Mouse (Mus musculus): Measurements from ENCODE around the gene 1700037H04Rik. TPM values are rescaled to one million over a fixed set of nuclear protein-coding genes. Genes with fewer than 3 reads are reported as not detected.

The 1700037H04Rik gene
- polyA plus RNA-seq (2015; fragmentation: Nextera tagmentation; extraction: Ambion mirVana): 20.5 and 21.1 TPM in 2 replicates

DNA sequence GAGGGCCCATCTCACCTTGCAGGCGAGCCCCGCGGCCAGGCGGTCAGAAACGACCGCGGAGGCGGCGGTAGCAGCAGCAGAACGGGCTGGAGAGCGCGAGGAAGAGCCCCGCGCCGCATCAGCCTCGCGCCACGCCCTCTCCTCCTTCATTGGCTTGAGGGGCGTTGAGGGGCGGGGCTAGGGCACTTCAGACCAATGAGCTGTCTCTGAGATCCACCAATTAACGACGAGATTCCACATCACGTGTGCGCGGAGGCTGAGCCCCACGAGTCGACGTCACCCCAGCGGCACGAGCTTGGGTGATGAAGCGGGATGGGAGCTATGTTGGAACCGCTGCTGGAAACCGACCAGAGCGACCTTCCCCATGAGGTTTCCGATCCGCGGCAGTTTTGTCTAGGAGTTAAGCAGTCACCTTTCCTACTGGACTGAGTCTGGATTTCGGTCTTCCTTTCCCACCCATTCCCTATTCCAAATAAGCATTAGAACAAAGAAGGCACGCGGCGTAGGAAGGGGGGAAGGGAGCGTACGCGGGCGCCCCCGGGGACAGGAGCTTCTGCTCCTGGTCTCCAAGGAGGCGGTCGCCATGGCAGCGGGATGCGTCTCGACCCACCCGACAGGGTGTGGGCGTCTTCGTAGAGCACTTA, at the start of gene 1700037H04Rik:
Gene 1700037H04Rik, minus strand, starts transcription at position 144 of the 644 bp plus-strand sequence.

DNA sequence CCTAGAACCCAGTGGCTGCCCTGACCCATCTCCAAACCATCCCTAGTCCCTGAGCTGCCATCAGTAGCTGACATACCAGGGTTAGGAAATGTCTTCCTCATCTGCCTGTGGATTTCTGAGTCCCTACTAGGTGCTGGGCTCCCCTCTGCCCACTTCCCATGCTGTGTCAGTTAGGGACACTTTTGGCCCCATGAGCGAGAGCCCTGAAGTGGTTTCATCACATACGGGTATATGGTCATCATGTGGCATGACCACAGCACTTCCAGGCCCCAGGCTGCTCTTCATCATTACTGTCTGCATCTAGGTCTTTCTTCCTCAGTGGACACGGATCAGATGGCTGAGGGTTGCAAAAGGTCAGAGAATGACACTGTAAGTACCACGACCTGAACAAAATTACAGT, 46.9 kb upstream of the 1700037H04Rik start, which contains the start of gene Ap5s1:
Gene Ap5s1, plus strand, starts transcription at position 301 of the 400 bp plus-strand sequence.

DNA sequence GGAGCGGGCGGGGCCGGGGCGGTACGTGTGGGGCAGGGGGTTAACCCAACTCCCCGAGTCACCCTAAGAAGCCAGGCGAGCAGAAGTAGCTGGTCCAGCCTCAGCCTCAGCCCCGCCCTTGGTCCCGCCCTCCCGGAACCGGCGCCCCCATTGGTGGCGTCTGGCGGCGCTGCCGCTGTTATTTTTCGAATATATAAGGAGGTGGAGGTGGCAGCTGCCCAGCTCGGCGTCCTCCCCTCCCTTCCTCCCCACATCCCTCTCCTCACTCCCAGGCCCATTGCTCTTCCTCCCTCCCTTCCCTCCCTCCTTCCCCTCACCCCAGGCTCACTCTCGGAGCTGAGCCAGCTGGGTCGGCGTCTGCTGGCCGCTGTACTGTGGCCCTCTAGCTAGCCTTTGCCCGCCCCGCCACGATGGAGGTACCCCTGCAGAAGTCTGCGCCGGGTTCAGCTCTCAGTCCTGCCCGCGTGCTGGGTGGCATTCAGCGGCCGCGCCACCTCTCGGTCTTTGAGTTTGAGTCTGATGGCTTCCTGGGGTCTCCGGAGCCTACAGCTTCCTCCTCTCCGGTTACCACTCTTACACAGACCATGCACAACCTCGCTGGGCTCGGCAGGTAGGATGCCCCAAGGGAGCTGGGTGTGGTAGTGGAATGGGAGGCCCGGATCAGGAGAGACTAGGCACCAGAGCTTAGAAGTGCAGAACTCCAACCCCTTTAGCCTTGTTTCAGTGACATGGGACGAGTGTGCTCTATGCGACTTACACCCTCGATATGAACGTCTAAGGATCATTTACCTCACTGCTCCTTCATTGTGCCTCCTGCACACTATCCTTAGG, 27.1 kb upstream of the 1700037H04Rik start, which contains the start of the genes Cdc25b and Spef1:
Gene Cdc25b, plus strand, starts transcription at position 179 of the 831 bp plus-strand sequence.
Gene Spef1, minus strand, starts transcription at position 512 of the 831 bp plus-strand sequence.

DNA sequence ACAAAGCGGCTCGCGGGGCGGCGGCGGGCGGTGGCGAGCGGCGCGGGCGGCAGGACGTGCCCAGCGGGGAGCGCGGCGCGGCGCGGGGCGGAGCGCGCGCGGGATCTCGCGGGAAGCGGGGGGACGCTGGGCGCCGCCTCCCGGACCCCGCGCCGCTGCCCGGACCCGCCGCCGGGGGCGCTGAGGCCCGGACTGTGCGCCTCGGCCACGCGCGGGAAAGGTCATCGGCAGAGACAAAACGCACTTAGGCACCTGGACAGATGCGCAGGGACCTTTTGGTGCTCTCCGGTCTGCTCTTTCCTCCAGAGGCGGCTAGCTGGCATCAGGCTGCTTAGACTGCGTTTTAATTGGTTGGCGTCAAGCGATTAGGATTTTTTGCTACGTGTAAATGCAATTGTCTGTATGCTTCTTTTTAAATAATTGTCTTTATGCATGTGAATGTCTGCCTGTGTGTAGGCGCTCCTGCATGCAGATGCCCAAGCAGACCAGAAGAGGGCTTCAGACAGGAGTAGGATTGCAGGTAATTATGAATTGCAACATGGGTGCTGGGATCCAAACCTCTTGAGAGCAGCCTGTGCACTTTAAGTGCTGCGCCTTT, 20.2 kb upstream of the 1700037H04Rik start, which contains the start of gene Cenpb:
Gene Cenpb, minus strand, starts transcription at position 78 of the 598 bp plus-strand sequence.

GRCm38 (mm10) chr2:131132930-131133547, 26.8 kb downstream of the 1700037H04Rik start, which contains the start of gene Gm11037:
Gm11037 (plus strand) TSS chr2:131133497.

DNA sequence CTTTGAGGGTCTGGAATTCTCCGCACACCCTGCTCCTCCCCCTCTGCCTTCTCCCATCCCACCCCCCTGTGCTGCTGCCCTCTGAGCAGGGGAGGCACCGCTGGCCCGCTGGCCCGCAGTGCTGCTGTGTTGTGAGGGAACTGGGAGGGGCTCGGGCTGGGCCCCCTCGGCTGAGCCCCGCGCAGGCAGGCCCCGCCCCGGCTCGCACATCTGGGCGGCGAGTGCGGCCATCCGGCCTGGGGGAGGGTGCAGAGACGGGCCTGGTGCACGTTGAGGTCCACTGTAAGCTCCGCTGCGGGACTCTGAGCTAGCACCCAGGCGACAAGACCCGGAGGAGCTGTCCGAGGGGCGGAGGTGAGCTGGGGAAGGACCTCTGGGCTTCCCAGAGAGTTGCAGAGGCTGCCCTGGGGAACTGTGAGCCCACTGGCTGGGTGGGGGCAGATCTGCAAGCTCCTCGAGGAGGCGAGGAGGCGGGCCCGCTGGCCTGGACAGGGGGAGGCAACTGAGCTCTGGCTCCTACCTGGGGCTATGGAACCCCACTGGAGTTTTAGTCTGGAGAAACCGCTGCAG, 32.6 kb downstream of the 1700037H04Rik start, which contains the start of gene Hspa12b:
Gene Hspa12b, plus strand, starts transcription at position 120 of the 570 bp plus-strand sequence.

Other genes starting within 250 kb of the 1700037H04Rik start
- gene Gfra4, start 117.0 kb downstream of the 1700037H04Rik start, polyA plus RNA-seq (2015; fragmentation: Nextera tagmentation; extraction: Ambion mirVana): 5.9 and 6.8 TPM in 2 replicates
- 27.3 and 30.0 TPM in 2 replicates for gene Adam33, start 96.3 kb downstream of the 1700037H04Rik start, polyA plus RNA-seq (2015; fragmentation: Nextera tagmentation; extraction: Ambion mirVana)
- 1.5 and 2.1 TPM in 2 replicates for gene Siglec1, start 73.3 kb downstream of the 1700037H04Rik start, polyA plus RNA-seq (2015; fragmentation: Nextera tagmentation; extraction: Ambion mirVana)
- gene Hspa12b, start 32.8 kb downstream of the 1700037H04Rik start, polyA plus RNA-seq (2015; fragmentation: Nextera tagmentation; extraction: Ambion mirVana): 6.5 and 7.7 TPM in 2 replicates
- not detected in 2 replicates for gene Gm11037, start 26.6 kb downstream of the 1700037H04Rik start, polyA plus RNA-seq (2015; fragmentation: Nextera tagmentation; extraction: Ambion mirVana)
- gene Cenpb, start 20.0 kb upstream of the 1700037H04Rik start, polyA plus RNA-seq (2015; fragmentation: Nextera tagmentation; extraction: Ambion mirVana): 9.9 and 10.1 TPM in 2 replicates
- 14.7 and 16.5 TPM in 2 replicates for gene Cdc25b, start 26.9 kb upstream of the 1700037H04Rik start, polyA plus RNA-seq (2015; fragmentation: Nextera tagmentation; extraction: Ambion mirVana)
- gene Spef1, start 27.2 kb upstream of the 1700037H04Rik start, polyA plus RNA-seq (2015; fragmentation: Nextera tagmentation; extraction: Ambion mirVana): 1.6 and 1.7 TPM in 2 replicates
- 32.2 and 35.1 TPM in 2 replicates for gene Ap5s1, start 47.0 kb upstream of the 1700037H04Rik start, polyA plus RNA-seq (2015; fragmentation: Nextera tagmentation; extraction: Ambion mirVana)
- 18.0 TPM in 2 replicates for gene Mavs, start 74.0 kb upstream of the 1700037H04Rik start, polyA plus RNA-seq (2015; fragmentation: Nextera tagmentation; extraction: Ambion mirVana)
- gene Pank2, start 102.4 kb upstream of the 1700037H04Rik start, polyA plus RNA-seq (2015; fragmentation: Nextera tagmentation; extraction: Ambion mirVana): 19.6 and 24.9 TPM in 2 replicates
- gene Rnf24, start 192.8 kb upstream of the 1700037H04Rik start, polyA plus RNA-seq (2015; fragmentation: Nextera tagmentation; extraction: Ambion mirVana): 1.6 and 2.1 TPM in 2 replicates

All from skeletal muscle tissue, postnatal 0 days (tissue).